Mouse (Mus musculus) forebrain, postnatal 0 days (tissue): ENCODE measurements around the gene Dcaf17. TPM values are rescaled to one million over a fixed set of nuclear protein-coding genes. Genes with fewer than 3 reads are reported as not detected.

Source experiments
- ATAC-seq: fragments of 200-750 bp; cut with Nextera tagmentation; 2 replicates; pipeline ENCODE4 v1.8.0; 2017; ENCODE audit warnings: mild to moderate bottlenecking, moderate library complexity
- DNase-seq: peaks from one replicate; pipeline ENCODE4 v3.0.0-alpha.2; 2015
- H3K27ac ChIP-seq: fragments of 300-500 bp; sonication (generic); 2 replicates; pipeline ENCODE4 v1.5.1; 2014; ENCODE audit warnings: low read depth, mild to moderate bottlenecking, antibody characterized with exemption, low read length, moderate library complexity, mixed read lengths
- H3K27me3 ChIP-seq: fragments of 300-500 bp; sonication (generic); 2 replicates; pipeline ENCODE4 v1.6.1; 2014; ENCODE audit warnings: mild to moderate bottlenecking, low read length, mixed read lengths; ENCODE audit not compliant: insufficient read depth
- H3K36me3 ChIP-seq: fragments of 300-500 bp; sonication (generic); 2 replicates; pipeline ENCODE4 v1.6.1; 2014; ENCODE audit warnings: mild to moderate bottlenecking, moderate library complexity; ENCODE audit not compliant: insufficient read depth
- H3K4me1 ChIP-seq: fragments of 300-500 bp; sonication (generic); 2 replicates; pipeline ENCODE4 v1.6.1; 2014; ENCODE audit warnings: antibody characterized with exemption; ENCODE audit not compliant: insufficient read depth
- H3K4me2 ChIP-seq: fragments of 300-500 bp; sonication (generic); 2 replicates; pipeline ENCODE4 v1.6.1; 2014; ENCODE audit warnings: low read depth, mild to moderate bottlenecking, moderate library complexity
- H3K4me3 ChIP-seq: fragments of 300-500 bp; sonication (generic); 2 replicates; pipeline ENCODE4 v1.5.1; 2014; ENCODE audit warnings: low read depth, low read length, mixed read lengths
- H3K9ac ChIP-seq: fragments of 300-500 bp; sonication (generic); 2 replicates; pipeline ENCODE4 v1.6.1; 2014; ENCODE audit warnings: mild to moderate bottlenecking
- H3K9me3 ChIP-seq: fragments of 300-500 bp; sonication (generic); 2 replicates; pipeline ENCODE4 v1.6.1; 2016; ENCODE audit warnings: low read length
- CTCF ChIP-seq: sonication (generic); IDR thresholded peaks from 2 replicates; pipeline ENCODE4 v1.5.1; 2016; ENCODE audit warnings: antibody characterized with exemption, control low read depth, low read depth
- WGBS: fragments of 180-500 bp; shearing (Covaris S2); extraction: QIAGEN DNeasy Blood & Tissue Kit; methylation state at CpG from one replicate; pipeline ENCODE4 v1.1.7; 2014; 5-methylcytosine and 5-hydroxymethylcytosine counted together
- polyA plus RNA-seq: library from polyadenylated mRNA; unstranded; fragments of >200 nt; fragmentation: Nextera tagmentation; extraction: Ambion mirVana; gene quantifications from 2 replicates; pipeline ENCODE4 v1.2.1, GENCODE M21; 2015
- total RNA-seq: library from RNA; depleted of rRNA; stranded (reverse); fragments of >200 nt; gene quantifications from 2 replicates; pipeline ENCODE4 v1.2.3, GENCODE M21; 2014

Gene Dcaf17
- total and polyA plus RNA-seq, 2 experiments from 2014 or later, result 19.1 to 23.7 TPM

DNA sequence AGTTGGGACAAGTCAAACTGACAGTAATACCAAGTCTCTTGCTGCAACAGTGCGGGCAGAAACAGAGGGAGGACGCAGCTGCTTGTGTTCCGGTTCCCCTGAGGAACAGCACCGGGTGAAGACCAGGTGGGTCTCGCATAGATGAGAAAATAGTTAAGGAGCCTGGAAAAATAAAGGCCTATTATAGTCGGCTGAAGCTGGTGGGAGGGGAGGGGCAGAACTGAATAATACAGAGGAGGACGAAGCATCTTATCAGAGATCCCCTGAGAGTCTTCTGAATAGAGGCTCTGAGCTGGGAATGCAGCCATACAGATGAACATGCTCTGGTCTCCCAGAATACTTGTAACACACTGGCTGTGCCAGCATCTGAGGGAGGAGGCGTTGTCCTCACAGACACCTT, 21.1 kb upstream of the Dcaf17 start:
- H3K4me1 ChIP-seq, result peaks cover 4% of the 10 kb centered on the region; the same call in 1 of the 2 replicates
- no peak for ATAC-seq
- no peak overlapping the region for H3K4me2 ChIP-seq
- H3K27me3 ChIP-seq, result no peaks in the 10 kb centered on the region
- no peaks in the 10 kb centered on the region for H3K36me3 ChIP-seq
- DNase-seq, result no peak
- no peak overlapping the region for H3K27ac ChIP-seq
- TF ChIP-seq CTCF, result no peak
- no peak overlapping the region for H3K9ac ChIP-seq
- no peaks in the 10 kb centered on the region for H3K9me3 ChIP-seq
- H3K4me3 ChIP-seq, result no peak overlapping the region
- WGBS, result 49% methylated on average over 8 of the region's 8 CpGs

DNA sequence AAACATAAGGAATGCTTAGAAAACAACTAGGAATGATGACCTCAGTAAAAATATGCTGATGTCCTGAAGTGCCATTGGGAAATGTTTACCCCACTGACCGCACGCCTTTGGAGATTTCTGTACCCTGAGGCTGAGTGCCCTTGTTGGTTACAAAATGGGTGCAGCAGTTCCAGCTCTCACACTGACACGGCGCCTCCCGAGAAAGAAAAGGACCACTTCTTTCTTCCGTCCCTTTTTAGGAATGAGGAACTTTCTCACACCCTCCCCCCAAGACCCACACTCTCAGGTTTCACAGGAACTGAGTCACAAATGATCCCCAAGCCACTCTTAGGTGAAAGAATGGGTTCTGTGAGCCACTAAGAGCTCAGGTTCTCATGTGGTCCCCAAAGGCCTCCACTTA, 17.7 kb upstream of the Dcaf17 start:
- Histone ChIP-seq H3K4me3 (no peak overlapping the region), H3K4me1 (peaks cover 3% of the 10 kb centered on the region; the same call in 1 of the 2 replicates), H3K36me3 (no peaks in the 10 kb centered on the region), H3K4me2 (no peak overlapping the region), H3K27me3 (no peaks in the 10 kb centered on the region), H3K27ac (no peak overlapping the region), H3K9me3 (no peaks in the 10 kb centered on the region), H3K9ac (no peak overlapping the region)
- DNase-seq (no peak), ATAC-seq (no peak)
- TF ChIP-seq CTCF, result no peak
- 82% methylated on average over 6 of the region's 6 CpGs for WGBS

DNA sequence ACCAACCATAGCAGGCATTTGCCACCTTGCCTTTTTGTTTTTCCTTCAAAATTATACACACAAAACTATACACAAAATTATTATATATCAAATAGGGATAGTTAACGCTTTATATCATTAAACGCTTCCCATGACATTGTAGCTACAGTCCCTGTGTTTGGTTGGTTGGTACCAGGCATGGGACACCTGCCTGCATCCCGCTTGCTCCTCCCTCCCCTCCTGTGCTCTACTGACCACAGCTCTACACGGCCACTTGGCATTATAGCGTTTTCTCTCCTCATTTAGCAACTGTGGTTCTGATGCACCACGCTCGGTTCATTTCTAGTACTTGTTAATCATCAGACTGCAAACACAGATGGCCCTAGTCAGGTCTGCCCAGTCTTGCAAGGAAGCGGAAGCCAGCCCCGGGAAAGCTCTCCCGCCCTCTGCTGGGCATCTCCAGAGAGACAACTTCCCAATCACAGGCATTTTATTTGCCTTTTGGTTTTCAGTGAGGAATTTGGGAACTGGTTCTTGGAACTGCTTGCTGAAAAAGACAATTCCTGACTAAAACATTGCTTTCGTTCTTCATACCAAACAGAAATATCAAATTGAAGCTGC, 15.5 kb upstream of the Dcaf17 start:
- no peaks in the 10 kb centered on the region for H3K36me3 ChIP-seq
- no peaks in the 10 kb centered on the region for H3K4me1 ChIP-seq
- TF ChIP-seq CTCF, result peak; percentile 86
- no peak overlapping the region for H3K27ac ChIP-seq
- H3K4me3 ChIP-seq, result no peak overlapping the region
- H3K9ac ChIP-seq, result no peak overlapping the region
- peak overlapping the region; percentile 40 for H3K4me2 ChIP-seq
- DNase-seq (peak; percentile 90), ATAC-seq (peak; percentile 94)
- H3K9me3 ChIP-seq, result no peaks in the 10 kb centered on the region
- 31% methylated on average over 11 of the region's 11 CpGs for WGBS
- no peaks in the 10 kb centered on the region for H3K27me3 ChIP-seq

GRCm38 (mm10) chr2:71046151-71046550, 9.0 kb upstream of the Dcaf17 start:
- WGBS, result 62% methylated on average over 6 of the region's 6 CpGs

GRCm38 (mm10) chr2:71046751-71047320, 8.3 kb upstream of the Dcaf17 start:
- no peak for TF ChIP-seq CTCF
- 79% methylated on average over 6 of the region's 6 CpGs for WGBS
- Histone ChIP-seq H3K4me2 (no peak overlapping the region), H3K4me1 (no peaks in the 10 kb centered on the region), H3K4me3 (no peak overlapping the region), H3K9me3 (no peaks in the 10 kb centered on the region), H3K36me3 (no peaks in the 10 kb centered on the region), H3K27ac (no peak overlapping the region), H3K27me3 (no peaks in the 10 kb centered on the region), H3K9ac (no peak overlapping the region)
- DNase-seq, result no peak
- ATAC-seq, result no peak

More at GRCm38 (mm10) chr2:71046151-71046550, 9.0 kb upstream of the Dcaf17 start:
- Histone ChIP-seq H3K9ac (no peak overlapping the region), H3K27ac (no peak overlapping the region), H3K4me1 (no peaks in the 10 kb centered on the region), H3K9me3 (no peaks in the 10 kb centered on the region), H3K4me2 (no peak overlapping the region), H3K36me3 (no peaks in the 10 kb centered on the region), H3K4me3 (no peak overlapping the region), H3K27me3 (no peaks in the 10 kb centered on the region)
- TF ChIP-seq CTCF, result no peak
- ATAC-seq (no peak; the same call in 1 of the 2 replicates), DNase-seq (no peak)

DNA sequence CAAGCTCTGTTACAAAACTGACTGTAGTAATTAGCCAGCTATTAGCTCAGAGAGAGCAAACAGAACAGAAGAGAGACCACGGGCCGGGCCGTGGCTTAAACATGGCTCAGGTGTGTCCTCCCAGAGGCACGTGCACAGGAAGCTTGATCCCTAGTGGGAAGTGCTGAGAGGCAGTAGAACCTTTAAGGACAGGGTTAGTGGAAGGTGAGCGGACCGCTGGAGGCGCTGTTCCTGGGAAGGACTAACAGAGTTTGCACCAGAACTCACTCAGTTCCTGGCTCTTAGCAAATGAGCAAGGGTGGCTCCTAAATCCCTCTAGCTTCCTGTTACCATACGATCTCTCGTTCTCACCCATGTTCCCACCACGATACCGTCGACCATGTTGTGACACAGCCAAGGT, 6.2 kb upstream of the Dcaf17 start:
- DNase-seq, result no peak
- no peak for TF ChIP-seq CTCF
- no peak overlapping the region for H3K9ac ChIP-seq
- no peak overlapping the region for H3K4me3 ChIP-seq
- no peak for ATAC-seq
- H3K9me3 ChIP-seq, result no peaks in the 10 kb centered on the region
- H3K4me1 ChIP-seq, result 0 out of 2 replicates have a peak, but pooled peaks cover 4% of the 10 kb centered on the region
- H3K4me2 ChIP-seq, result no peak overlapping the region
- no peaks in the 10 kb centered on the region for H3K36me3 ChIP-seq
- WGBS, result 77% methylated on average over 12 of the region's 12 CpGs
- H3K27me3 ChIP-seq, result no peaks in the 10 kb centered on the region
- no peak overlapping the region for H3K27ac ChIP-seq

- DNase-seq (no peak), ATAC-seq (no peak)
- Histone ChIP-seq H3K27me3 (no peaks in the 10 kb centered on the region), H3K4me3 (no peak overlapping the region), H3K36me3 (no peaks in the 10 kb centered on the region), H3K9ac (no peak overlapping the region), H3K9me3 (no peaks in the 10 kb centered on the region), H3K4me1 (0 out of 2 replicates have a peak, but pooled peaks cover 12% of the 10 kb centered on the region), H3K27ac (no peak overlapping the region), H3K4me2 (no peak overlapping the region)
- TF ChIP-seq CTCF, result no peak
- 86% methylated on average over 7 of the region's 7 CpGs for WGBS
These were observed 4.6 kb upstream of the Dcaf17 start for GRCm38 (mm10) chr2:71050511-71050910.
